Mouse (Mus musculus) hindbrain, embryonic 15.5 days (tissue): ENCODE data around the gene Mlh3. TPM values are rescaled to one million over a fixed set of nuclear protein-coding genes. Genes with fewer than 3 reads are reported as not detected.
A peak's percentile ranks its signal among the peaks of the same experiment; 100 is the strongest.

Experiments used
- ATAC-seq: fragments of 200-750 bp; cut with Nextera tagmentation; 2 replicates; pipeline ENCODE4 v1.8.0; 2017; ENCODE audit warnings: low read depth, moderate number of reproducible peaks, moderate TSS enrichment; ENCODE audit not compliant: low FRiP score
- H3K27ac ChIP-seq: fragments of 300-500 bp; sonication (generic); replicated peaks from 2 replicates; pipeline ENCODE4 v1.5.1; 2015; ENCODE audit warnings: mild to moderate bottlenecking, inconsistent platforms
- H3K27me3 ChIP-seq: fragments of 300-500 bp; sonication (generic); 2 replicates; pipeline ENCODE4 v1.6.1; 2015; ENCODE audit warnings: control low read depth, inconsistent platforms
- H3K36me3 ChIP-seq: fragments of 300-500 bp; sonication (generic); 2 replicates; pipeline ENCODE4 v1.6.1; 2015; ENCODE audit warnings: control low read depth, inconsistent platforms
- H3K4me1 ChIP-seq: fragments of 300-500 bp; sonication (generic); replicated peaks from 2 replicates; pipeline ENCODE4 v1.6.1; 2015; ENCODE audit warnings: control low read depth, inconsistent platforms
- H3K4me2 ChIP-seq: fragments of 300-500 bp; sonication (generic); 2 replicates; pipeline ENCODE4 v1.6.1; 2015; ENCODE audit warnings: moderate library complexity, mild to moderate bottlenecking, inconsistent platforms
- H3K4me3 ChIP-seq: fragments of 300-500 bp; sonication (generic); 2 replicates; pipeline ENCODE4 v1.5.1; 2015; ENCODE audit warnings: mild to moderate bottlenecking, inconsistent platforms
- H3K9ac ChIP-seq: fragments of 300-500 bp; sonication (generic); 2 replicates; pipeline ENCODE4 v1.6.1; 2015; ENCODE audit warnings: inconsistent platforms
- H3K9me3 ChIP-seq: fragments of 300-500 bp; sonication (generic); 2 replicates; pipeline ENCODE4 v1.6.1; 2016; ENCODE audit warnings: control low read depth, inconsistent platforms
- WGBS: fragments of 180-500 bp; shearing (Covaris S2); methylation state at CpG from one replicate; pipeline ENCODE4 v1.1.7; 2015; 5-methylcytosine and 5-hydroxymethylcytosine counted together
- microRNA-seq: library from miRNA; unstranded; fragments of <30 nt; microRNA quantifications from one replicate; pipeline ENCODE4, GENCODE M21; 2016
- polyA plus RNA-seq: library from polyadenylated mRNA; unstranded; fragments of >200 nt; fragmentation: Nextera tagmentation; extraction: Ambion mirVana; gene quantifications from 2 replicates; pipeline ENCODE4 v1.2.1, GENCODE M21; 2015

Mlh3 gene
- polyA plus RNA-seq, 1 experiment from 2014 or later = 7.9 TPM

- no peak overlapping the region for H3K4me3 ChIP-seq
- no peaks in the 10 kb centered on the region for H3K27me3 ChIP-seq
- no peak overlapping the region for H3K9ac ChIP-seq
- H3K4me1 ChIP-seq = peaks cover 39% of the 10 kb centered on the region
- no peak overlapping the region for H3K4me2 ChIP-seq
- H3K27ac ChIP-seq = no peak overlapping the region
- H3K9me3 ChIP-seq = no peaks in the 10 kb centered on the region
- H3K36me3 ChIP-seq = no peaks in the 10 kb centered on the region
- no peak for ATAC-seq
- 89% methylated on average over 10 of the region's 10 CpGs for WGBS
Measured at GRCm38 (mm10) chr12:85196191-85196590, 74.2 kb downstream of the Mlh3 start.

- no peak overlapping the region for H3K4me3 ChIP-seq
- 59% methylated on average over 5 of the region's 5 CpGs for WGBS
- H3K9ac ChIP-seq = no peak overlapping the region
- H3K36me3 ChIP-seq = no peaks in the 10 kb centered on the region
- H3K27me3 ChIP-seq = no peaks in the 10 kb centered on the region
- peak; percentile 13; the same call in 1 of the 2 replicates for ATAC-seq
- H3K4me1 ChIP-seq = peaks cover 31% of the 10 kb centered on the region
- H3K27ac ChIP-seq = no peak overlapping the region
- no peak overlapping the region for H3K4me2 ChIP-seq
- no peaks in the 10 kb centered on the region for H3K9me3 ChIP-seq
Measured at GRCm38 (mm10) chr12:85195086-85195485, 75.3 kb downstream of the Mlh3 start.

- Histone ChIP-seq H3K27ac (peak overlapping the region; percentile 31), H3K36me3 (no peaks in the 10 kb centered on the region), H3K9me3 (no peaks in the 10 kb centered on the region), H3K9ac (no peak overlapping the region), H3K27me3 (no peaks in the 10 kb centered on the region), H3K4me3 (no peak overlapping the region), H3K4me2 (no peak overlapping the region), H3K4me1 (peaks cover 31% of the 10 kb centered on the region)
- WGBS = 34% methylated on average over 4 of the region's 4 CpGs
- ATAC-seq = peak; percentile 77
Measured at GRCm38 (mm10) chr12:85194623-85195018, 75.8 kb downstream of the Mlh3 start.

GRCm38 (mm10) chr12:85193923-85194622 is 76.3 kb downstream of the Mlh3 start:
- 84% methylated on average over 11 of the region's 11 CpGs for WGBS
- no peak overlapping the region for H3K4me2 ChIP-seq
- no peak overlapping the region for H3K4me3 ChIP-seq
- no peak; the same call in none of the 2 replicates for ATAC-seq
- peak overlapping the region; percentile 31 for H3K27ac ChIP-seq
- no peak overlapping the region for H3K9ac ChIP-seq
- no peaks in the 10 kb centered on the region for H3K27me3 ChIP-seq
- H3K4me1 ChIP-seq = peaks cover 31% of the 10 kb centered on the region
- H3K9me3 ChIP-seq = no peaks in the 10 kb centered on the region
- no peaks in the 10 kb centered on the region for H3K36me3 ChIP-seq

GRCm38 (mm10) chr12:85193146-85193545 is 77.3 kb downstream of the Mlh3 start:
- Histone ChIP-seq H3K9ac (no peak overlapping the region), H3K4me2 (no peak overlapping the region), H3K27ac (no peak overlapping the region), H3K36me3 (no peaks in the 10 kb centered on the region), H3K27me3 (no peaks in the 10 kb centered on the region), H3K4me1 (peaks cover 31% of the 10 kb centered on the region), H3K4me3 (no peak overlapping the region), H3K9me3 (no peaks in the 10 kb centered on the region)
- ATAC-seq = no peak
- WGBS = 81% methylated on average over 10 of the region's 10 CpGs

GRCm38 (mm10) chr12:85192461-85193108 is 77.8 kb downstream of the Mlh3 start:
- Histone ChIP-seq H3K27ac (no peak overlapping the region), H3K4me3 (no peak overlapping the region), H3K4me1 (peaks cover 31% of the 10 kb centered on the region), H3K36me3 (no peaks in the 10 kb centered on the region), H3K9ac (no peak overlapping the region), H3K4me2 (0 out of 2 replicates have a peak overlapping the region, but pooled peaks have one; percentile 5), H3K27me3 (no peaks in the 10 kb centered on the region), H3K9me3 (no peaks in the 10 kb centered on the region)
- WGBS = 31% methylated on average over 19 of the region's 19 CpGs
- no peak for ATAC-seq

GRCm38 (mm10) chr12:85190290-85190689 is 80.1 kb downstream of the Mlh3 start:
- Histone ChIP-seq H3K4me2 (no peak overlapping the region), H3K27ac (no peak overlapping the region), H3K4me1 (peaks cover 25% of the 10 kb centered on the region), H3K9ac (no peak overlapping the region), H3K36me3 (no peaks in the 10 kb centered on the region), H3K4me3 (no peak overlapping the region), H3K9me3 (no peaks in the 10 kb centered on the region), H3K27me3 (no peaks in the 10 kb centered on the region)
- ATAC-seq = no peak
- WGBS = 75% methylated on average over 7 of the region's 7 CpGs

GRCm38 (mm10) chr12:85186361-85186760 is 84.0 kb downstream of the Mlh3 start:
- Histone ChIP-seq H3K27ac (no peak overlapping the region), H3K36me3 (no peaks in the 10 kb centered on the region), H3K27me3 (peaks cover 3% of the 10 kb centered on the region; the same call in 1 of the 2 replicates), H3K4me2 (no peak overlapping the region), H3K9ac (no peak overlapping the region), H3K4me1 (peaks cover 13% of the 10 kb centered on the region), H3K4me3 (no peak overlapping the region), H3K9me3 (no peaks in the 10 kb centered on the region)
- no peak for ATAC-seq
- 74% methylated on average over 7 of the region's 7 CpGs for WGBS

- WGBS = 73% methylated on average over 8 of the region's 8 CpGs
- H3K36me3 ChIP-seq = no peaks in the 10 kb centered on the region
- H3K4me3 ChIP-seq = no peak overlapping the region
- H3K27me3 ChIP-seq = peaks cover 3% of the 10 kb centered on the region; the same call in 1 of the 2 replicates
- no peak overlapping the region for H3K27ac ChIP-seq
- no peak overlapping the region for H3K9ac ChIP-seq
- no peak for ATAC-seq
- H3K4me1 ChIP-seq = peaks cover 14% of the 10 kb centered on the region
- no peak overlapping the region for H3K4me2 ChIP-seq
- H3K9me3 ChIP-seq = no peaks in the 10 kb centered on the region
Measured at GRCm38 (mm10) chr12:85185810-85186209, 84.6 kb downstream of the Mlh3 start.

Small RNA genes within 50 kb of the gene (microRNA-seq; reads per million reads assigned to microRNA genes)
- gene Mir6938 = not detected

Other genes with a start within 250 kb of the Mlh3 start
- gene Prox2, start 159.8 kb downstream of the Mlh3 start, polyA plus RNA-seq = 1.6 and 2.1 TPM in 2 replicates
- 113 and 115 TPM in 2 replicates for gene Dlst, start 159.8 kb downstream of the Mlh3 start, polyA plus RNA-seq
- 32.9 and 35.7 TPM in 2 replicates for gene Rps6kl1, start 119.3 kb downstream of the Mlh3 start, polyA plus RNA-seq
- gene Pgf, start 92.8 kb downstream of the Mlh3 start, polyA plus RNA-seq = 8.7 and 8.9 TPM in 2 replicates
- gene Eif2b2, start 51.1 kb downstream of the Mlh3 start, polyA plus RNA-seq = 75.1 and 79.6 TPM in 2 replicates
- 51.3 and 56.1 TPM in 2 replicates for gene Acyp1, start 17.8 kb upstream of the Mlh3 start, polyA plus RNA-seq
- 1.7 and 2.2 TPM in 2 replicates for gene Zc2hc1c, start 18.0 kb upstream of the Mlh3 start, polyA plus RNA-seq
- gene Nek9, start 68.8 kb upstream of the Mlh3 start, polyA plus RNA-seq = 12.4 TPM in 2 replicates
- 186 and 195 TPM in 2 replicates for gene Tmed10, start 104.2 kb upstream of the Mlh3 start, polyA plus RNA-seq
- gene Fos, start 203.3 kb upstream of the Mlh3 start, polyA plus RNA-seq = 2.6 and 4.0 TPM in 2 replicates